Mouse (Mus musculus): Measurements from ENCODE around the gene Cped1.

Cped1 gene

GRCm38 (mm10) chr6:21985732-21986540 lies at the start of gene Cped1:
Gene Cped1, plus strand, starts transcription at chr6:21985916.
- DNase-seq: peak; percentile 75

DNA sequence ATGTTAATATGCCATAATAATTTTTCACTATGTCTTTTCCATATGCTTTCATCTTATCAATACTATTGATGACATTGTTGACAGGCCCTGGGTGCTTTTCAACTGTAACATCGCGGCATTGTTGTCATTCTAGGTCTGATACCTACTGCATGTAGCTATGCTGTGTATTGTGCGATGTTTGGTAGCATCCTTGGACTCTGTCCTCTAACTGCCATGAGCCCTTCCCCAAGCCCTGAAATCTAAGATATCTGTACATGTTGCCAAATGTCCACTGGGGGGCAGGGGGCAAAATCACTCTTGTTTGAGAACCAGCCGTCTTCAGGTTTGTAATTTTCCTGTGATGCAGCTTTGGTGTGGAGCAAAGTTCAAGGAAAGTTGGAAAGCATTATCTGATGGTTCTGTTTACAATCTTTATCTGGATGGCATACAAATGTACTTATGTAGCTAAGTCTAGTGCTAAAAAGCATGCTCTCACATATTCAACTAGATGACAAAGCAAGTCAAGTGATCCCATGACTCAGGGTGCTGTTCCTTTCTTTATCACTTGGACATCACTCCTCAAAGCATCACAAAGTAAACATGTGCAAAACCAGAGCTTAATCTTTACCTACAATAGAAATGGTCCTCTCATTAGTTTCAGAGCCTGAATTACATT lies 47.6 kb upstream of the Cped1 start:
- no peak for DNase-seq

DNA sequence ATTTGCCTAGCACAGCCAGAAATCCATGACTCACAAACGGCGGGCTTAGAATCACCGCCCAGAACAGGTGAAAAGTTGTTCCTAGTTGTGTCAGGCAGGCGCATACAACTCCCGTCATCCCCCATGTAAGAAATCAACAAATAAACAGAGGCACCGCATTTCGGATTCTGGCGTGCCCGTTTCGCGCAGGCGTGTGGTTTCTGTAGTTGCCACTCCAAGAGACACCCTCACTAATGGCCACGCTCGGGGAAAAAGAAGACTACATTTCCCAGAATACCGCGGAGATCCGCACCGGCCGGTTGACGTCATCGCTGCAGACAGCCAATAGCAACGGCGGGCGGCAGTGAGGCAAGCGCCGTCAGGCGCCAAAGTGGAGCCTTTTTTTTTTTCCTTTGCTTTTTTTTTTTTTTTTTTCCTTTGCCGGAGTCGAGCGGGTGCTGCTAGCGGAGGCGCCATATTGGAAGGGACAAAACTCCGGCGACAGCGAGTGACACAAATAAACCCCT lies 36.4 kb upstream of the Cped1 start, which contains the start of gene Ing3:
TSS of gene Ing3 (plus strand) at position 346 of the 506 bp plus-strand sequence.
- DNase-seq: peak; percentile 99

DNA sequence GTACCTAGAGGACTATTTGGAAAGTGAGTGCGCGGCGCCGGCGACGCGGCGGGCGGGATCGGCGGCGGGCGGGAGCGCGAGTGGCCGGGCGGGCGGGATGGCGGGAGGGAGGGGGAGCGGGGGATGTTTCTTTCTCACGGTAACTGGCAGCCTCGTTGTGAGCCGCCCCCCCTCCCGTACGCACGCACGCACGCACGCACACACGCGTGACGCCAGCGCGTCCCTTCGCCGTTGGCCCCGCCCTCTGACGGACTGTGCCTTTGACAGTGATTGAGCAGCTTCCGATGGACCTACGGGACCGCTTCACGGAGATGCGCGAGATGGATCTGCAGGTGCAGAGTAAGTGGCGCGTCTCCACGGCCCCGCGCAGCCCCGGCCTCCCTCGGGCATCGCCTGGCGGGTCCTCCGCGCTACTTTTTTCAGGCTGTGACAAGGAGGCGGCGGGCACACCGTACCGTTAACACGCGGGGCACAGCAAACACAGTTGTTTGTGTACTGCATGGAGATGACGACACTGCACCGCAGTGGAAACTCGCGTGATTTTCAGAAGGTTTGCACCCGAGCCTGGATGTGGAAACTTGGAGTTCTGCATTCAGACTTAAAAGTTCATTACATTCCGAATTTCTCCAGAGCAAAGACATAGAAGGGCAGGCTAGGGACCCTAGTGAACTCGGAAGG lies 35.8 kb upstream of the Cped1 start:
- DNase-seq: peak; percentile 98

- no peak for DNase-seq
Measured at GRCm38 (mm10) chr6:21950676-21951075, 35.0 kb upstream of the Cped1 start.

DNA sequence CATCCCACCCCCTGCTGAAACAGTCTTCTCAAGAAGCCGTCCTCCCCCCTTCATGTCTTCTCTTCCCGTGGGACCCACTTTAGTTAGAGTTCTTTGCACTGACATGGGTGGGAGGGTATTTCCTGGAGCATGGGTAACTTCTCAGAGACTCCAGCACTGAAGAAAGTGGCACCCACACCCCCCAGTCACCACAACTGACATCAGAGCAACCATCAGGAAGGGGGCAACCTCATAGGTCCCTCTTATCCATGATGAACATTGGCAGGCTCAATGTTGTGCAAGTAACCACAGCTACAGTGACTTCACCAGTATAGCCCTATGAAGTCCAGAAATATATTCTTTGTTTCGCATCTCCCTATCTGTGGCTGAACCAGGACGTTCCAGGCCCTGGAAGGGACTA lies 30.2 kb upstream of the Cped1 start:
- DNase-seq: no peak

GRCm38 (mm10) chr6:21958922-21959321 lies 26.8 kb upstream of the Cped1 start:
- no peak for DNase-seq

DNA sequence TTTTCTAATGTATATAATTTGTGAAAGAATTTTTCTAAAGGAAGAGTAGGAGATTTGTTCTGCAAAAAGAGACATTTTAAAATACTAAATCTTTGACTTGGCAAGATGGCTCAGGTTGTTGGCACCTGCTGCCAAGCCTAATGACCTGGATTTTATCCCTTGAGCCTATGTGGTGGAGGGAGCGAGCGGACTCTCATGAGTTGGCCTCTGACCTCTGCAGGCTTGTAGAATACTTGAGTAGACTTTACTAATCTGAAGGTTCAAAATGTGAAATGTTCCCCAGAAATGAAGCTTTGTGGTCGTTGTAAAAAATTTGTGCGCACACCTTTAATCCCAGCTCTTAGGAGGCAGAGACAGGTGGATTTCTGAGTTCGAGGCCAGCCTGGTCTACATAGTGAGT lies 25.8 kb upstream of the Cped1 start:
- DNase-seq: no peak

- DNase-seq: peak; percentile 30
Measured at GRCm38 (mm10) chr6:21977532-21977931, 8.2 kb upstream of the Cped1 start.

GRCm38 (mm10) chr6:21981114-21981513 lies 4.6 kb upstream of the Cped1 start:
- no peak for DNase-seq

DNA sequence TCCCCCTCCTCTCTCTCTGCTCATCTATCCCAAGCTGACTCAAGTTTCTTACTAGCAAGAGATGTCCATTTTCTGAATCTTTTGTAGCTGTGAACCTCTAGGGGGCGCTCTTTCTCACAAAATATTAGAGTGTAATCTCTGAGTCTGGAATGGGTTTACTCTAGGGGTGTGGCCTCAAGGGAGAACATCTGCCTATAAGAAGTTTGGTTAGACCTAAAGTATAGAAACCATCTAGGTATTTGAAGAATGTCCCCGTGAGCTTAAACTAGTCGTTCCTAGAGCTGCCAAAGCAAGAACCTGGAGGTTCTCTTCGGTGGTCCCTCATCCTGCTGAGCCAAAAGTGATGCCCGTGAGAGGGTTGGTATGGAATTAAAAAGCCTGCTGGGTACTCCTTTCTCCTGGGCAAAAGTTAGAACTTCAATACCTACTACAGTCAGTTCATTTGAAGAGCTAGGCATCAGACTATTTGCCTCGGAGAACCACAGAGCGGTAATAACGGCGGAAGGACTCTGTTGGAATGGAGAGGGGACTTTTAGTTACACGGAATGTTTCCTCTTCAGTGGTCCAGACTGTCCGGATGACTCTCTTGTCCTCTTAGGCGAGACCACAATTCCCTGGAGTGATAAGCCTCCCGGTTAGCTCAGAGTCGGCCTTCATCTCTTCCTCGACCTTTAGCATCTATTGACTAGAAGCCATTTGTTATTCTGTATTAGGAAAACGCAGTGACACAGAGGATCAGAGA lies 555 bp upstream of the Cped1 start:
- peak; percentile 88 for DNase-seq

DNA sequence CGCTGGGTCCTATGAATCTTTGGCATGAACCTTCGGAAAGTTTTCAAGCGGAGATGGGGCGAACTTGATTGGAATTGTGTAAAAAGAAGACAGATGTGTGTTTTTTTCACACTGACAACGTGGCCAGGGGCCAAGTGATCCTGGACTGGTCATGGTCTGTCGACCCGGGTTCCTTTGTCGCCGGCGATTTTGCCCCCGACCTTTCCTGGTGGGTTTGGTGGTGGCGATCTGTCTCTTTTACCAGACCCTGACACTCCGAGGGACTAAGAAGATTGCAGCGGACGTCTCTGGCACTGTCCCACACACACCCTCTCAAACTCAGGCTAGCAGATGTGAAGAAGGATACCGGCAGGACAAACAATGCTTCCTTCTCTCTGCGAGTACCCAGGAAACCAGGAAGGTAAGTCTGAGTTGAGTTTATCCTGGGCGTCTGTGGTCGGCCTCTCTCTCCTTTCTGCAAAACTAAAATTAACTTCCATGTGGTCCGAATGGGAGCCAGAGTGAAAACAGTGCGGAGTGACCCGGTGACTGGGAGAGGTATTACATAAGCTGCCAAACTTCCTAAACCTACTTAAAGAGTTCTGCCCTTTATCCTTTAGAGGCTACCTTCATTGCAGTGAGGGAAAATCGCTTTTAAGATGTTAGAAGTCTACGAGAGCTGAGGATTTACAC lies 1.1 kb downstream of the Cped1 start:
- DNase-seq: peak; percentile 50

GRCm38 (mm10) chr6:21987554-21987953 lies 1.8 kb downstream of the Cped1 start:
- DNase-seq: no peak

GRCm38 (mm10) chr6:21988296-21988695 lies 2.6 kb downstream of the Cped1 start:
- DNase-seq: no peak

GRCm38 (mm10) chr6:21989081-21989480 lies 3.4 kb downstream of the Cped1 start:
- DNase-seq: no peak

- no peak for DNase-seq
Measured at GRCm38 (mm10) chr6:21990181-21991135, 4.7 kb downstream of the Cped1 start.

- no peak for DNase-seq
Measured at GRCm38 (mm10) chr6:21991151-21991550, 5.4 kb downstream of the Cped1 start.

DNA sequence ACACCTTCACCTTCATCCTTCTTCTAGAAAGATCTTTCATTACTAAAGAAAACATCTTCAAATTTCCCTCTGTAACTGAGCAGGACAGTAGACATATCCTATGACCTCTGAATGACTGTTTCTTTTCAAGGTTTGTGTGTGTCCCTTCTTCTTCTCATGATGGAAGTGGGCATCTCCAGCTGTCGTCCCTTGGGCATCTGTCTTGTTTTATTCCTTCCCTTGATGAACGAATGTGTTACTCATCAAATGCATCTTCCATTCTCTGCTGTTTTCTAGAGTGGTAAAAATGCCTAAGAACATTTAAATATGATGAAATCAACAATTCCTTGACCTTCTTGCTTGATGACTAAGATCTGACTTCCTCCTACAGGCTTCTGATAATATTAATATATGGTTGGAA lies 7.4 kb downstream of the Cped1 start:
- no peak for DNase-seq

DNA sequence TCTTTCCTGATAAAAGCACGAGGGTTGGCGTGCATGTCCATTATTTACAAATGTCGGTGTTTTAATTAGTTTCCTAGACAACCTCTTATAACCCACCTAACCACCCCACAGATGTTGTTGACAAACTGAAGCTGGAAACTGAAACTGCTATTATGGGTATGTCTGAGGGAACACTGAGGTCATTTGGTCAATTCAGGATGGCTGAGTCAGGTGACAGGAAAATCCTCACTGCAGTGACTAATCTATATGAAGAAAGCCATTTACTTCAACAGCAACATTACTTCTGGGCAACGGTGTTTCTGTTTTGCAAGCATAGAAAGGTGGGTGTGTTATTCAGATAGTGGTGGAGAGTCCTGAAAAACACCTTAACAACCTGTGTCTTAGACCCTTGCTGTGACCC lies 12.4 kb downstream of the Cped1 start:
- no peak for DNase-seq

- DNase-seq: no peak
Measured at GRCm38 (mm10) chr6:21999025-21999424, 13.3 kb downstream of the Cped1 start.

DNA sequence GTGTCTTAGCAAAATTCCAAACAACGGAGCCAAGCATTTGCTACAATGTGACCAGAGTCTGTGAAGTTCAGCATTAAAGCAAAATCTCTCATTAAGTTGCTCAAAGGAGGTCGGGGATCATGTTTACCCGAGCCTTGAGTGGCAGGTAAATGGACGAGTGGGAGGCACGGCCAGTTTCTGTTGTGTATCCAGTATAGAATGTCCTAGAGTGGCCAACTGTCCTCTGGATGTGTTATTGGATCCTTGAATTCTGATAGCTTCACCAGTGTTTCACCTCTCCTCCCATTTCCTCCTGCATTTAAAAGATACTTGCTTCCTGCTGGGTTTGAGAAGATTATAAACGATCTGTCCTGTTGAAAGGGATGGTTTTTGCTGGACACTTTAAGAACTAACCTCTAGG lies 14.4 kb downstream of the Cped1 start:
- no peak for DNase-seq
